Mouse (Mus musculus): ENCODE results near the gene Map3k12. TPM values are rescaled to one million over a fixed set of nuclear protein-coding genes. Genes with fewer than 3 reads are reported as not detected.
A peak's percentile ranks its signal among the peaks of the same experiment; 100 is the strongest.

Map3k12 gene
- total RNA-seq, 2 experiments from 2014 or later = 0.34 TPM; not detected in 1

- no peak for ATAC-seq (replicated peaks; ENCODE audit: low FRiP score, poor library complexity, severe bottlenecking)
These were observed 4.6 kb upstream of the Map3k12 start for GRCm38 (mm10) chr15:102521480-102521879.

DNA sequence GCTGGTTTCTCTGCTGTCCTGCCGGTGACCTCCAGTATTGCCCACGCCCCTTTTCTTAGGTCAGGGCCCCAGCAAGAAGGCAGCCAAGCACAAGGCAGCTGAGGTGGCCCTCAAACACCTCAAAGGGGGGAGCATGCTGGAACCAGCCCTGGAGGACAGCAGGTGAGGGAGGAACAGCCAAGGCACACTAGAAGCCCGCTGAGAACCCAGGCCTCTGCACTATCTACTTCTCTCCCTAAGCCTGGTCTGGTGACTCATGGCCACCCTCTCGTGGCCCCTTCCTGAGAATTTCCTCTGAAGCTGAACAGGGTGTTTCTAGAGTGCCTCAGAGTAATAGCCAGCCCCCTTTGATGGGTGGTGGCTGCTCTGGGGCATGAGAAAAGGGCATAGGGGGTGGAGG, 3.6 kb upstream of the Map3k12 start:
- ATAC-seq (replicated peaks; ENCODE audit: low FRiP score, poor library complexity, severe bottlenecking) = no peak

DNA sequence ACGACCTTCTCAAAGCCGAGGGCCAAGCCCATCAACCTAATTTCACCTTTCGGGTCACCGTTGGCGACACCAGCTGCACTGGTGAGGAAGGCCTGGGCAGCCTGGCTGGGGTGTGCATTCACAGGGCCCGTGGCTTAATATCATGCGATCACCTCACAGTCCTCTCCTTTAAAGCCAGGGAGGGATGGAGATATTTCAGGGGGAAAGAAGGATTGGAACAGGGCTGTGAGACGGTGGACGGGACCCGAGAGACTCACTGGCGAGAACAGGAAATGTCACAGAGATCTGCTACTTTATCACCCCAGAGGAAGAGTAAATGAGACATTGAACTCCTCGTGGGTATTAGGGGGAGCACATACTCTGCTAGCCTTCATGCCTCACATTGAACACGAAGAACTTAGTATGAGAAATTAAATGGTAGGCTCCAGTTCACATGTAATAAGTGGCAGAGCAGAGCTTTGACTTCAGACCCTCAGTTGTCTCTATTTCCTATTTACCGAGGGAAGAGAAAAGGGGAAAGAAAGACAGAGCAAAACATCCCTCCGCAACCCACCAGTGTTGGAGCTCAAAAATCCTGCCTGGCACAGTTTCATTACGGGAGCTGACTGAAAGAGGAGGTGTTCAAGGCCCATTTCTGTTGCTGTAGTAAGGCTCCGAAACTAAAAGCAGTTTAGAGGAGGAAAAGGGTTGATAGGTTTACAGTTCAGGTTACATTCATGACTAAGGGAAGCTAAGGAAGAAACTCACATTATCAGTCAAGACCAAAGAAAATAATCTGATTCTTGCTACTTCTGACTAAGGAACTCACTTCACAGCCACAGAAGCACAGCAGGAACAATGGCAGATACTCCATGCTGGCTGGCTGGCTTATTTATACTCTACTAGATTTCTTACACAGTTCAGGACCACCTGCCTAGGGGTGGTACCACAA, 2.6 kb upstream of the Map3k12 start:
- ATAC-seq (replicated peaks; ENCODE audit: low FRiP score, poor library complexity, severe bottlenecking) = no peak

DNA sequence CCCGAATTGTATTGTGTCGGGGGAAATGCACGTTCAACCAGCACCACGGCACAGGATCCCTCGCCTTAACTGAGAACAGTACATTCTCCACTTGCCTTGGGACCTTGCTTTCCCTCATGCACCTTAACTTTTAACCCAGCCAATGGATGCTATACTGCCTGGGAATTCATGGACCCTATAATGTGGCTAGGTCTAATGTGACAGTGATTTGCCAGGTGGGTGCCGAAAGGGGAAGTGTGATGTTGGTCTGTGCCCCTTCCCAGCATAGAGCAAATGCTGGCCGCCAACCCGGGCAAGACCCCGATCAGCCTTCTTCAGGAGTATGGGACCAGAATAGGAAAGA, 2.0 kb upstream of the Map3k12 start:
- no peak; the same call in 1 of the 2 replicates for ATAC-seq (replicated peaks; ENCODE audit: low FRiP score, poor library complexity, severe bottlenecking)

DNA sequence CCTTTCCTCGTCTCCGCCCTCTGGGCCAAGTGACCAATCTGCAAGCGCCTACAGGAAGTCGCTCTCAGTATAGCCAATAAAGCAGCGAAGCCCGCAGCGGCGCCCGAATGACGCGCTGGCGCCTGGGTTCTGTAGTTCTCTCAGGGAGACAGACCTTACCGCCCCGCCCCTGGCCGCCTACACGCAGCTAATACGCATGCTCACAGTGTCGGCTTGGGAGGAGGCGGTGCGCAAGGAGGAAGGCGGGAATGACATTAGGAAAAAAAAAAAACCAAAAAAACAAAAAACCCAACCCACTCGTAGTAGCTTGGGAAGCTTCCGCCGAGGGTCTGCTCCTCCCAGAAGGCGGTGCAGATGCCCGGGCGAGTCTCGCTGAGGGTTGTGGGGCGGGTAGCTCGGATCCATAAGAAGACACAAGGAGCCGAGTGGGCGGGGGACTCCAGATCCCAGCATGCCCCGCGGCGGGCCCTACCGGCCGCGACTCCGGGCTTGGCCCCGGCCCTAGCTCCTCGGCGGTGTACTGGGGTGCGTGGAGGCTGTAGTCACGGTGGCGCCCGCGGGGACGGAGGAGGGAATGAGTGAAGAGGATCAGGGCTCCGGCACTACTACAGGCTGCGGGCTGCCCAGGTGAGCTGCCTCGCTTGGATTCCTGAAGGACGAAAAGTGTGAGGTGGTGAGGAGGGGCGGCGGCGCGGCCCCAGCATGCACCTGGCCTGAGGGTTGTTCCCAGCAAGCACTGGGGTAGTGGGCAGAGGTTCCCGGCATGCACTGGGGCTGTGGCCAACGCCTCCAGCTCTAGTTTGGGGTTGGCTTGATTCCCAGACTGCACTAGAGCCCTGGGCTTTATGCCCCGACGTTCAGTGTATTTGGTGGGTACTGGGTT, 1.4 kb upstream of the Map3k12 start, which contains the start of gene Tarbp2:
Tarbp2 (plus strand) TSS at position 217 of the 883 bp plus-strand sequence.
- peak; percentile 83 for ATAC-seq (replicated peaks; ENCODE audit: low FRiP score, poor library complexity, severe bottlenecking)

DNA sequence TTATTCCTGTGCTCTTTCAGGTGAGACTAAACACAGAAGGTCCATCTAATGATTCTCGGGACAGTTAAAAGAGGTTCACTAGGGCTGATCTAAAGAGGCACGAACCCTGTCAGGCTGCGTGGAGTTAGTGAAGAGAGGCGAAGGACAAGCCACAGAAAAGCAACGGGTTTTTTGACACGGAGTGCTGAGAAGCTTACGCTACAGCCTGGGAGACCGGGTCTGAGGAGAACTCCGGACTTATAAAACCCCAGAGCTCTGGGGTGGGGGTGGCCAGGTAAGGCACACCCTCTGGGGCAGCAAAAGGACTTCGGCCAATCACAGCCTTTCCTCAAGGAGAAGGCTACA, 739 bp upstream of the Map3k12 start:
- no peak for ATAC-seq (replicated peaks; ENCODE audit: low FRiP score, poor library complexity, severe bottlenecking)

GRCm38 (mm10) chr15:102516293-102516692, 571 bp downstream of the Map3k12 start:
- no peak for ATAC-seq (replicated peaks; ENCODE audit: low FRiP score, poor library complexity, severe bottlenecking)

DNA sequence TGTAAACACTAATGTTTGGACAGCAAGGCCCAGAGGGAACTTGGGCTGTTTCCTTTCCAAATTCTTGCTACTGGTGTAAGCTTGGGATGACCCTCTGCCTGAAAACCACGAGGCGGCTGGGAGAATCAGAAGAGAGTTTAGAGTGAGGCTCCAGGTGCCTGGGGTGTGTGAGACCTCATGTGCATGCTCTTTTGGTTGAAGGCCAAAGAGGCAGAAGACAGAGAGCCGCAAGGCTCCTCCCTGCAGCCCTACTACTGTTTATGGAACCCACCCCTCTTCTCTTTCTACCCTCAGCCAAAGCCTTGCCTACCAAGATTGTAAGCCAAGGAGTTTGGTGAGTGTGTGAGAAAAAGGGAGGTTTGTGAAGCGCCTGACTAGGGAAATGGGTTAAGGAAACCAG, 1.1 kb downstream of the Map3k12 start:
- ATAC-seq (replicated peaks; ENCODE audit: low FRiP score, poor library complexity, severe bottlenecking) = no peak

- ATAC-seq (replicated peaks; ENCODE audit: low FRiP score, poor library complexity, severe bottlenecking) = no peak
These were observed 1.6 kb downstream of the Map3k12 start for GRCm38 (mm10) chr15:102515261-102515660.

DNA sequence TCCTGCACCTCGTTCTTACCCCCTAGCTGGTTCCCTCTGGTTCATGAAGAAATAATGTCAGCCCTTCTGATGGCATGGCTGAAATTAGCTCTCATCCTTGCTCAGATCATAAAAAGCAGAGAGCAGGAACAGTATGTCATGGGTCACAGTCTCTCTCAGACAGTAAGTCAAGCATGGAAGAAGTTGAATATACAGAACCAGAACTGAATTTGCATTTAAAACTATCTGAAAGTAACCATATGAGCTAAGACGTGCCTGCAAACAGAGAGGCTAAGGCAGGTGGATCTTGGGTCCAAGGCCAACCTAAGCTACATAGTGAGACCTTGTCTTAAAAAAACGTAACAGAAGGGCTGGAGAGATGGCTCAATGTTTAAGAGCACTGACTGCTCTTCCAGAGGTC, 3.9 kb downstream of the Map3k12 start:
- ATAC-seq (replicated peaks; ENCODE audit: low FRiP score, poor library complexity, severe bottlenecking) = no peak

DNA sequence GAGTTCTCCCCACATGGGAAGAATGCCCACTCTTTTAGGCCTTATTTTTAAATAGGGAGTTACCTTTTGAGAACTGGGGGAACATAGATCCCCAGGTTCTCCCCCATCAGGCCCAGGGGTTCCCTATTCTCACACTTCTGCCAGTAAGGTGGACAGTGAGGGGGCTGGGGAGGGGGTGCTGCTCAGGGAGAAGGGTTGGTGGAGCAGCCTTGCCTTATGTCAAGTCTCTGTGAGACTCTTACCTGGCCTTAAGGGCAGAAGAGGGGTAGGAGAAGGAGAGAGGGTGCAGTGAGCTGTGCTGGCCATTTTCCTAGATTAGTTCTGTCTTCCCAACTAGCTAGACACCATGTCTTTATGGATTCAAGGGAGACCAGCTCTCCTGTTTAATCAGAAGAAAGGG, 4.4 kb downstream of the Map3k12 start:
- ATAC-seq (replicated peaks; ENCODE audit: low FRiP score, poor library complexity, severe bottlenecking) = no peak

DNA sequence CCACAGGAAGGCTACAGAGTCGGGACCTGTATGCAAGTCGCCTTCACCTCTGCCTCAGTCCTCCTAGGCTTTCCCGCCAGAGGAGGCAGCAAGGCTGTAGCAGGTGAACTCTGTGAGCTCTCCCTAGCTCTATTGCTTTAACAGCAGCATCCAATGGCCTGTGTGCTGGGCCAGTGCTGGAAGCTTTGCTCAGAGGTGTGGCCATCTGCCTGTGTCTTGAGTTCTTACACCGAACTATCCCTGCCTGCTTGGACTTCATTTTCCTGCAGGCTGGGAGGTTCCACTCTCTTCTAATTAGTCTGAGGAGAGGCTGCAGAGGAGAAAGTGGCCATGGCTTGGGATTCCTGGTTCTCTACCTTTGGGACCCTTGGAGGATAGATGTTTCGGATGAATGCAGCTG, 4.9 kb downstream of the Map3k12 start:
- ATAC-seq (replicated peaks; ENCODE audit: low FRiP score, poor library complexity, severe bottlenecking) = no peak

- no peak for ATAC-seq (replicated peaks; ENCODE audit: low FRiP score, poor library complexity, severe bottlenecking)
These were observed 5.5 kb downstream of the Map3k12 start for GRCm38 (mm10) chr15:102511285-102511833.

GRCm38 (mm10) chr15:102510590-102511284, 6.1 kb downstream of the Map3k12 start:
- ATAC-seq (replicated peaks; ENCODE audit: low FRiP score, poor library complexity, severe bottlenecking) = peak; percentile 90

- ATAC-seq (replicated peaks; ENCODE audit: low FRiP score, poor library complexity, severe bottlenecking) = no peak
These were observed 6.8 kb downstream of the Map3k12 start for GRCm38 (mm10) chr15:102510110-102510509.

- no peak for ATAC-seq (replicated peaks; ENCODE audit: low FRiP score, poor library complexity, severe bottlenecking)
These were observed 8.5 kb downstream of the Map3k12 start for GRCm38 (mm10) chr15:102508336-102508735.

DNA sequence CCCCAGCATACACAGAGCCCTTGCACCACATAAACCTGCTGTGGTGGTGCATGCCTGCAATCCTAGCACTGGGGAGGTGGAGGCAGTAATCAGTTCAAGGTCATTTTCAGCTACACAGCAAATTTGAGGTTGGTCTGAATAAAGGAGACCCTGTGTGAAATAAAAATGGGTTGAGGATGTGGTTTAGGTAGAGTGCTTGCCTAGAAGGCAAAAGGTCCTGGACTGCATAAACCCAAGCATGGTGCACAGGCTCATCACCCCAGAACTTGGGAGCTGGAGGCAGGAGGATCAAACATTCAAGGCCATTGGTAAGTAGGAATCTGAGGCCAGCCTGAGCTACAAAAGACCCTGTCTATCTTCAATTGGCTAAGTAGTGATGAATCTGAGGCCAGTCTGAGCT, 9.3 kb downstream of the Map3k12 start:
- no peak for ATAC-seq (replicated peaks; ENCODE audit: low FRiP score, poor library complexity, severe bottlenecking)

DNA sequence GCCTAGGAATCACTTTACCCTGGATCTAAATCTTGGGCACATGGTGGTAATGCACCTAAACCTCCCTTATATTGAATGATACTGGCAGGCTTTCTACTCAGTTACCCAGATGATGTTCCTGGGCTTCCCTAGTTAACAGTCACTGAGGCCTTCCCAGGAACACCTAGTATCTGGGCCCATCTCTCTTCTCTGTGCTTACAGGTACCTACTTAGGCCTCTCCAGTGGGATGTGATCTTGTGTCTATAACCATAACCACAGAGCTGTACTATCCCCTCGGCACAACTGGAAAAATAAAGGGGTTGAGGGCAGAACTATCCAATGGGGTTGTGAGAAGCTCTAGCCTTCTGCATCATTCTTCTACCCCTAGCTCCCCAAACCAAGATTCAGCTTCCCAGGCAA, 10.0 kb downstream of the Map3k12 start:
- ATAC-seq (replicated peaks; ENCODE audit: low FRiP score, poor library complexity, severe bottlenecking) = no peak

- ATAC-seq (replicated peaks; ENCODE audit: low FRiP score, poor library complexity, severe bottlenecking) = no peak
These were observed 10.4 kb downstream of the Map3k12 start for GRCm38 (mm10) chr15:102506464-102506830.
